Mouse (Mus musculus) C2C12 (cell line): Measurements from ENCODE around the gene Wwox. TPM values are rescaled to one million over a fixed set of nuclear protein-coding genes. Genes with fewer than 3 reads are reported as not detected.

Source experiments
- H3K27me3 ChIP-seq: one replicate; pipeline ENCODE4 v1.6.1; 2011; ENCODE audit not compliant: control insufficient read depth, insufficient read depth, insufficient read length
- H3K36me3 ChIP-seq: one replicate; pipeline ENCODE4 v1.6.1; 2011; ENCODE audit not compliant: control insufficient read depth, insufficient read depth
- H3K4me3 ChIP-seq: one replicate; pipeline ENCODE4 v1.5.1; 2011; ENCODE audit warnings: mild to moderate bottlenecking, control low read depth; ENCODE audit not compliant: poor library complexity, insufficient read depth, severe bottlenecking
- H3K79me2 ChIP-seq: one replicate; pipeline ENCODE4 v1.6.1; 2011; ENCODE audit not compliant: control insufficient read depth, insufficient read depth
- H3K79me3 ChIP-seq: one replicate; pipeline ENCODE4 v1.6.1; 2011; ENCODE audit warnings: low read depth, control low read depth
- H3ac ChIP-seq: one replicate; pipeline ENCODE3; 2011; ENCODE audit warnings: low read depth; ENCODE audit not compliant: control insufficient read depth, insufficient read length
- CEBPB ChIP-seq: IDR thresholded peaks from one replicate; pipeline ENCODE4 v1.6.1; 2011; ENCODE audit warnings: low read depth, mild to moderate bottlenecking, control low read depth, moderate library complexity
- CTCF ChIP-seq: IDR thresholded peaks from one replicate; pipeline ENCODE4 v1.5.1; 2011; ENCODE audit not compliant: control insufficient read depth, insufficient read depth, insufficient read length
- FOSL1 ChIP-seq: IDR thresholded peaks from one replicate; pipeline ENCODE4 v1.8.0; 2011; ENCODE audit warnings: mild to moderate bottlenecking, low read length; ENCODE audit not compliant: poor library complexity, insufficient read depth, severe bottlenecking
- MAX ChIP-seq: IDR thresholded peaks from one replicate; pipeline ENCODE4 v1.6.1; 2011; ENCODE audit warnings: mild to moderate bottlenecking, control low read depth
- MYOD1 ChIP-seq: IDR thresholded peaks from one replicate; pipeline ENCODE4 v1.6.1; 2011; ENCODE audit warnings: low read depth; ENCODE audit not compliant: control insufficient read depth, insufficient read length
- MYOG ChIP-seq: IDR thresholded peaks from one replicate; pipeline ENCODE4 v1.6.1; 2011; ENCODE audit not compliant: control insufficient read depth, insufficient read length; ENCODE audit errors: extremely low read depth
- USF1 ChIP-seq: IDR thresholded peaks from one replicate; pipeline ENCODE4 v1.6.1; 2011; ENCODE audit warnings: low read depth, mild to moderate bottlenecking, control low read depth, moderate library complexity
- polyA plus RNA-seq: library from polyadenylated mRNA; unstranded; fragments of >200 nt; fragmentation: generic; extraction: Trizol; gene quantifications from one replicate; pipeline ENCODE4 v1.2.1, GENCODE M21; 2012; ENCODE audit warnings: missing spikeins

Gene Wwox
- polyA plus RNA-seq, 1 experiment = 3.7 TPM

DNA sequence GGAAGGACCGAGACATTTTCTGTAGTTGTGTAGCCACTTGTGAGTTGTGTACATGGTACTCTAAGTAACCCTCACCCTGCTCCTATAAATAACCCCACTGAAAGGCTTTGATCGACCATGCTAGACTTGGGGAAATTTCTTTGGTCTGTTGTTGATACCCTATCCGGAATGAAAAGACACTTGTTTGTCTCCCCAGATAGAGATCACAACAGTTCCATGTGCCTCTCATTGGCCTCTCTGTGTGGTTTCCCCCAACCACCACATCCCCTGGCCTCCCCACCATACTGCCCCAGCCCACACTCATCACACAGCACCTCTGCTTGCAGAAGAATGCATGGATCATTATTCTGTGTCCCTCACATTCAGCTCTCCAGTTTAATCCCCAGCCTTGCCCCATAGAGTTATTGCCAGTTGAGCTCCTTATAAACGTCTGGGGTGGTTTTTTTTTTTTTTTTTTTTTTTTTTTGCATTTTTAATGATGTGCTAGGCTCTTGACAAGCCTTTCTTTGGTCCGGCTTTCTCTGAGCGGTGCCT lies 746.0 kb downstream of the Wwox start:
- Histone ChIP-seq H3K36me3 (no peaks in the 10 kb centered on the region), H3K27me3 (no peaks in the 10 kb centered on the region), H3K4me3 (no peak overlapping the region), H3K79me3 (no peaks in the 10 kb centered on the region), H3K79me2 (no peaks in the 10 kb centered on the region), H3ac (no peak overlapping the region)
- TF ChIP-seq FOSL1 (no peak), MYOD1 (no peak), CTCF (no peak), MYOG (no peak), USF1 (no peak), MAX (no peak), CEBPB (no peak)

DNA sequence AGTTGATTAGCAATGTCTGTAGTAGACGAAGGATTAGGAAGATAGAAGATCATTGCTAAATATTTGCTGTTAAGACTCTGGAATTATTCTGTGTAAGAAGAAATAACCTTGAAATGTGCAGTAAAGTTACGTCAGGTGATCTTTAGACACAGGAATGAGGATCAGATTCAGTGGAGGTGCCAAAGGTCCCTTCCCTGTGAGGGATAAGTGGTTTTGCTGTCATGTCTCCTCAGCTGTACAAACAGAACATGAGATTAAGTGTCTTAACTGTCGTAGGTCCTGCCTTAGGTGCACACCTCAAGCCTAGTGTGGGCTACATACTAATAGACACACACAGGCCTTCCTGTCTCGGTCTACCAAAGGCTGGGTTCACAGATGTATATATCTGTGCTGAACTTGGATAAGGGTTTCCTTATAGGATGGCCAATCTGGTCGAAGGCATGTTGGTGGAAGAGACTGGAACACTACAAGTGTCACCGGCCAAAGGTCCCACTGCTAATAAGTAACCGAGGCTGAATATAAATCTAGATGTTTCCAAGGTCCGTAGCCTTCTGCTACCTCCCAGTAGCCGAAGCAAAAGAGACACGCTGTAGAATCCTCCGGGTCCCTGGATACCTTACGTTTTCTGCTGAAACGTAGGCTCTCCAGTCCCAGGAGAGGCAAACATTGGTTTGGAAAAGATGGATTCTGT lies 746.8 kb downstream of the Wwox start:
- H3ac ChIP-seq = no peak overlapping the region
- no peak overlapping the region for H3K4me3 ChIP-seq
- no peaks in the 10 kb centered on the region for H3K36me3 ChIP-seq
- no peaks in the 10 kb centered on the region for H3K79me2 ChIP-seq
- H3K79me3 ChIP-seq = no peaks in the 10 kb centered on the region
- TF ChIP-seq CEBPB (no peak), MYOG (no peak), MYOD1 (no peak), CTCF (no peak), USF1 (no peak), FOSL1 (no peak), MAX (no peak)
- H3K27me3 ChIP-seq = no peaks in the 10 kb centered on the region

DNA sequence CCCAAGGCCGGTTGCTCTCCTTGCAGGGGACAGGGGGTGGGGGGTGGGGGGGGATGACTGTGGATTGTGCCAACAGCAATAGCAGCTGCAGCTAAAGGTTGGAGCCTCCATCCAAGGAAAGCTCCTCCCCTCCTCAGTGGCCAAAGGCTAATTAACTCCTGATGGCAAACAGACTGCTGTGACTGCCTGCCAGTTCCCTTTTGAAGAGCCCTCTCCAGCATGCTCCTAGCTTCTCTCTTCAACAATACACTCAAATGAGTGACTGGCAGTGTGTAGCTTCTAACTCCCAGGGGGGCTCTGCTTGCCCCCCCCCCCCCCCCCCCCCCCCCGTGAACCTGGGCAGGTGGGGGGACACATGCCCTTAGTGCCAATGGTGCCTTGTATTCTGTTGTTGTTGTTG lies 747.4 kb downstream of the Wwox start:
- Histone ChIP-seq H3K79me2 (no peaks in the 10 kb centered on the region), H3K4me3 (no peak overlapping the region)
- TF ChIP-seq USF1 (no peak), FOSL1 (no peak), CTCF (no peak), MAX (no peak), MYOG (no peak), MYOD1 (no peak), CEBPB (no peak)

DNA sequence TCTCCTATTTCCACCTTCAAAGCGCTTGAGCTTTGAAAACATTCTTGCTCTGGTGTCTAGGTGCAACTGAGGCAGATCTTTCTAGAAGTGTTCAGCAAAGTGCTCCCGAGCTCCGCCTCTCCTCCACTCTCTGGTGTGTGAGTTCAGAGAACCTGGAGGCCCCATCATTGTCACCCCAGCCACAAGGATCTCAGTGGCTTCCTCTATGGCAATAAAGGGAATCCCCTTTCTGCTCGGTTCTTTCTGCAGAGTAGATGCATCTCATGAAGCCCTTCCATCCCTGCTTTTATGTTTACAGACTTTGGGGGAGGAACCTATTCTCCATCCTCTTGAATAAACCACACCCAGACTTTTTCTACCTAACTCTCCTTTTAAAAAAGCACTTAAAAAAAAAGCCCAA lies 749.0 kb downstream of the Wwox start:
- TF ChIP-seq FOSL1 (no peak), MYOG (no peak), CTCF (no peak), MYOD1 (no peak), MAX (no peak), USF1 (no peak), CEBPB (no peak)
- H3K27me3 ChIP-seq = no peaks in the 10 kb centered on the region
- H3K4me3 ChIP-seq = no peak overlapping the region
- H3K79me2 ChIP-seq = no peaks in the 10 kb centered on the region
- no peak overlapping the region for H3ac ChIP-seq
- H3K79me3 ChIP-seq = no peaks in the 10 kb centered on the region
- H3K36me3 ChIP-seq = no peaks in the 10 kb centered on the region

More for the DNA sequence above, 747.4 kb downstream of the Wwox start:
- no peaks in the 10 kb centered on the region for H3K36me3 ChIP-seq
- no peaks in the 10 kb centered on the region for H3K27me3 ChIP-seq
- no peak overlapping the region for H3ac ChIP-seq
- H3K79me3 ChIP-seq = no peaks in the 10 kb centered on the region

DNA sequence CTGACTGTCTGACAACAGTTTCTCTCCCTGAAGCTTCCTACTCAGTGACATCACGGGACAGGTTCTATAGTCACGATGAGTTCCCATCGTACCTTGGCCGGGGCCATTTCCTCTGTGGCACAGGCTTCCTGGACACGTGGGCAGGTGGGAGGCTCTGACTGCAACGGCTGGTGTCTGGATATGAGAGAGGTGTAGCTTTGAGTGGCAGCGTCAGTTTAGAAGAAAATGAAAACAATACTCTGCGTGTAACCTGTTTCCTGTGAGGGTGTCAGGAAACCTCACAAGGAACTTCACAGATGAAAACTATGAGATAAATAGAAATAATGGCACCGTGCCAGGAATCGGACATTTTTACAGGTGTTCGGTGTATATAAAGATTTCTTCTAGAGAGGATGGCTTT lies 750.4 kb downstream of the Wwox start:
- TF ChIP-seq CEBPB (no peak), USF1 (no peak), MYOD1 (no peak), CTCF (no peak), MAX (no peak), FOSL1 (no peak), MYOG (no peak)
- no peak overlapping the region for H3K4me3 ChIP-seq

DNA sequence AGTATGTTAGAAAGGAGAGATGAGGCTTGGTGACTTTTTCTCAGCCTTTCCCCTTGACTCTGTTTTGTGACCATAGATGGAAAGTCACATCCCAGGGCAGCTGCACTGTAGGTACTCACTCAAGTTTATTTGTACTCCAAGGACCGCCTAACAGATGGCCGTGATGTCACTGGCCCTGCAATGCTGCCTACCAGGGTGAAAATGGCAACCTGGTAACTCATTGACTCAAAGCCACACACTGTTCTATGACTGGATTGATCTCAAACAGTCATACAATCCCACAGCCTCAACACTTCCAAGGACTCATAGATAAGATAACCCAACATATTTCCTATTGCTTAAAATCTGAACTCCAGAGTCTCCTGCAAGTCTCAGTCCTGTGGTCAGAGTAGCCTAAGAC lies 754.3 kb downstream of the Wwox start:
- Histone ChIP-seq H3K36me3 (no peaks in the 10 kb centered on the region), H3K79me2 (no peaks in the 10 kb centered on the region), H3K4me3 (no peak overlapping the region), H3K27me3 (no peaks in the 10 kb centered on the region), H3ac (no peak overlapping the region), H3K79me3 (no peaks in the 10 kb centered on the region)
- no peak for TF ChIP-seq CTCF
- TF ChIP-seq MYOG = no peak
- no peak for TF ChIP-seq USF1
- no peak for TF ChIP-seq MAX
- TF ChIP-seq MYOD1 = no peak
- no peak for TF ChIP-seq FOSL1
- no peak for TF ChIP-seq CEBPB

More for the DNA sequence above, 750.4 kb downstream of the Wwox start:
- Histone ChIP-seq H3K79me3 (no peaks in the 10 kb centered on the region), H3ac (no peak overlapping the region), H3K36me3 (no peaks in the 10 kb centered on the region), H3K27me3 (no peaks in the 10 kb centered on the region), H3K79me2 (no peaks in the 10 kb centered on the region)
